Mouse (Mus musculus): ENCODE data around the gene Anks1b. TPM values are rescaled to one million over a fixed set of nuclear protein-coding genes. Genes with fewer than 3 reads are reported as not detected.

Anks1b gene
- polyA plus RNA-seq, 1 experiment from 2014 or later = 1.8 TPM

GRCm38 (mm10) chr10:90599149-90599548 is 725.8 kb downstream of the Anks1b start:
- Histone ChIP-seq H3K36me3 (ENCODE audit: control insufficient read depth, insufficient read depth, low read length) (no peaks in the 10 kb centered on the region), H3K27ac (replicated peaks) (no peak overlapping the region), H3K9me3 (ENCODE audit: control insufficient read depth, low read length) (no peaks in the 10 kb centered on the region), H3K4me3 (ENCODE audit: low read depth, low read length) (no peak overlapping the region), H3K4me1 (replicated peaks; ENCODE audit: control insufficient read depth, insufficient read depth) (no peaks in the 10 kb centered on the region), H3K4me2 (replicated peaks; ENCODE audit: low read depth) (no peak overlapping the region), H3K27me3 (ENCODE audit: control insufficient read depth, insufficient read depth, low read length) (no peaks in the 10 kb centered on the region), H3K9ac (ENCODE audit: low read length) (no peak overlapping the region)
- DNase-seq (ENCODE audit: low spot score) (no peak), ATAC-seq (ENCODE audit: low FRiP score, low TSS enrichment) (no peak)
- no peak for TF ChIP-seq CTCF (IDR thresholded peaks at IDR 0.05; ENCODE audit: low read depth)

GRCm38 (mm10) chr10:90599726-90600531 is 726.6 kb downstream of the Anks1b start:
- 93% methylated on average over 14 of the region's 14 CpGs for whole genome bisulfite sequencing
- H3K4me1 ChIP-seq (replicated peaks; ENCODE audit: control insufficient read depth, insufficient read depth) = no peaks in the 10 kb centered on the region
- no peak overlapping the region for H3K4me2 ChIP-seq (replicated peaks; ENCODE audit: low read depth)
- no peaks in the 10 kb centered on the region for H3K9me3 ChIP-seq (ENCODE audit: control insufficient read depth, low read length)
- TF ChIP-seq EP300 (optimal IDR thresholded peaks at IDR 0.05) (no peak), CTCF (IDR thresholded peaks at IDR 0.05; ENCODE audit: low read depth) (no peak)
- H3K36me3 ChIP-seq (ENCODE audit: control insufficient read depth, insufficient read depth, low read length) = no peaks in the 10 kb centered on the region
- DNase-seq (ENCODE audit: low spot score) = no peak
- no peaks in the 10 kb centered on the region for H3K27me3 ChIP-seq (ENCODE audit: control insufficient read depth, insufficient read depth, low read length)
- no peak overlapping the region for H3K9ac ChIP-seq (ENCODE audit: low read length)
- no peak for ATAC-seq (ENCODE audit: low FRiP score, low TSS enrichment)
- no peak overlapping the region for H3K27ac ChIP-seq (replicated peaks)
- no peak overlapping the region for H3K4me3 ChIP-seq (ENCODE audit: low read depth, low read length)

GRCm38 (mm10) chr10:90607586-90607985 is 734.3 kb downstream of the Anks1b start:
- TF ChIP-seq CTCF (IDR thresholded peaks at IDR 0.05; ENCODE audit: low read depth) (no peak), EP300 (optimal IDR thresholded peaks at IDR 0.05) (no peak)
- Histone ChIP-seq H3K4me3 (ENCODE audit: low read depth, low read length) (no peak overlapping the region), H3K4me2 (replicated peaks; ENCODE audit: low read depth) (no peak overlapping the region), H3K9ac (ENCODE audit: low read length) (no peak overlapping the region), H3K27ac (replicated peaks) (no peak overlapping the region), H3K27me3 (ENCODE audit: control insufficient read depth, insufficient read depth, low read length) (no peaks in the 10 kb centered on the region), H3K36me3 (ENCODE audit: control insufficient read depth, insufficient read depth, low read length) (no peaks in the 10 kb centered on the region), H3K9me3 (ENCODE audit: control insufficient read depth, low read length) (no peaks in the 10 kb centered on the region), H3K4me1 (replicated peaks; ENCODE audit: control insufficient read depth, insufficient read depth) (no peaks in the 10 kb centered on the region)
- no peak for ATAC-seq (ENCODE audit: low FRiP score, low TSS enrichment)
- WGBS = 64% methylated on average over 3 of the region's 3 CpGs
- DNase-seq (ENCODE audit: low spot score) = no peak

GRCm38 (mm10) chr10:90609437-90609836 is 736.1 kb downstream of the Anks1b start:
- no peak overlapping the region for H3K27ac ChIP-seq (replicated peaks)
- H3K36me3 ChIP-seq (ENCODE audit: control insufficient read depth, insufficient read depth, low read length) = no peaks in the 10 kb centered on the region
- WGBS = 87% methylated on average over 7 of the region's 7 CpGs
- no peaks in the 10 kb centered on the region for H3K4me1 ChIP-seq (replicated peaks; ENCODE audit: control insufficient read depth, insufficient read depth)
- DNase-seq (ENCODE audit: low spot score) = no peak
- H3K27me3 ChIP-seq (ENCODE audit: control insufficient read depth, insufficient read depth, low read length) = no peaks in the 10 kb centered on the region
- no peak overlapping the region for H3K9ac ChIP-seq (ENCODE audit: low read length)
- no peak overlapping the region for H3K4me3 ChIP-seq (ENCODE audit: low read depth, low read length)
- no peak for TF ChIP-seq EP300 (optimal IDR thresholded peaks at IDR 0.05)
- TF ChIP-seq CTCF (IDR thresholded peaks at IDR 0.05; ENCODE audit: low read depth) = no peak
- no peak overlapping the region for H3K4me2 ChIP-seq (replicated peaks; ENCODE audit: low read depth)
- ATAC-seq (ENCODE audit: low FRiP score, low TSS enrichment) = no peak
- H3K9me3 ChIP-seq (ENCODE audit: control insufficient read depth, low read length) = no peaks in the 10 kb centered on the region

- Histone ChIP-seq H3K27me3 (ENCODE audit: control insufficient read depth, insufficient read depth, low read length) (no peaks in the 10 kb centered on the region), H3K9me3 (ENCODE audit: control insufficient read depth, low read length) (no peaks in the 10 kb centered on the region), H3K36me3 (ENCODE audit: control insufficient read depth, insufficient read depth, low read length) (no peaks in the 10 kb centered on the region), H3K4me2 (replicated peaks; ENCODE audit: low read depth) (no peak overlapping the region), H3K27ac (replicated peaks) (no peak overlapping the region), H3K4me3 (ENCODE audit: low read depth, low read length) (no peak overlapping the region), H3K9ac (ENCODE audit: low read length) (no peak overlapping the region), H3K4me1 (replicated peaks; ENCODE audit: control insufficient read depth, insufficient read depth) (no peaks in the 10 kb centered on the region)
- TF ChIP-seq EP300 (optimal IDR thresholded peaks at IDR 0.05) (no peak), CTCF (IDR thresholded peaks at IDR 0.05; ENCODE audit: low read depth) (no peak)
- 88% methylated on average over 3 of the region's 3 CpGs for WGBS
- DNase-seq (ENCODE audit: low spot score) (no peak), ATAC-seq (ENCODE audit: low FRiP score, low TSS enrichment) (no peak)
Observed at GRCm38 (mm10) chr10:90613051-90613450, 739.7 kb downstream of the Anks1b start.

- 72% methylated on average over 2 of the region's 2 CpGs for WGBS
- TF ChIP-seq CTCF (IDR thresholded peaks at IDR 0.05; ENCODE audit: low read depth) (no peak), EP300 (optimal IDR thresholded peaks at IDR 0.05) (no peak)
- Histone ChIP-seq H3K9me3 (ENCODE audit: control insufficient read depth, low read length) (no peaks in the 10 kb centered on the region), H3K36me3 (ENCODE audit: control insufficient read depth, insufficient read depth, low read length) (no peaks in the 10 kb centered on the region), H3K4me3 (ENCODE audit: low read depth, low read length) (no peak overlapping the region), H3K9ac (ENCODE audit: low read length) (no peak overlapping the region), H3K27ac (replicated peaks) (no peak overlapping the region), H3K4me2 (replicated peaks; ENCODE audit: low read depth) (no peak overlapping the region), H3K4me1 (replicated peaks; ENCODE audit: control insufficient read depth, insufficient read depth) (no peaks in the 10 kb centered on the region), H3K27me3 (ENCODE audit: control insufficient read depth, insufficient read depth, low read length) (no peaks in the 10 kb centered on the region)
- DNase-seq (ENCODE audit: low spot score) = no peak
- ATAC-seq (ENCODE audit: low FRiP score, low TSS enrichment) = no peak
Observed at GRCm38 (mm10) chr10:90615196-90615595, 741.9 kb downstream of the Anks1b start.
